Mouse (Mus musculus) right cerebral cortex, postnatal 14 days (tissue): ENCODE data around the gene Fyn.

Source experiments
- DNase-seq: peaks from one replicate; pipeline ENCODE4 v3.0.0; 2022

Gene Fyn

DNA sequence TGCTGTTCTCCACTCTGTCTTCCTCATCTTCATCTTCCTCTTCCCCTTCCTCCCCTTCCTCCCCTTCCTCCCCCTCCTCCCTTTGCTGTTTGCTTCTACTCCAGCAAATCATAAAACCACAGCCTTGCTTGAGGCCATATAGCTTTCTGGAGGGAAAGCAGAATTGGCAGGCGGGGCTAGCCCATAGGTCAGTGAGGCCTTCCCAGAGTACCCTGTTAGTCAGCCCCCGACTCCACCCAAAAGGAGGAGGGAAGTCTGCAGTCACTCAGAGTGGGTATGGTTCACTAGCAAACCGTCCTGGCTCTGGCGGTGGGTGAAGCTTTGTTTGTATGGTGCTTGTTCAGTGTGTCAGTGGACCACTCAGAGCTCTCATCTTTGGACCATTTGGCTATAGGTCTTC lies 80.5 kb downstream of the Fyn start:
- DNase-seq = no peak

DNA sequence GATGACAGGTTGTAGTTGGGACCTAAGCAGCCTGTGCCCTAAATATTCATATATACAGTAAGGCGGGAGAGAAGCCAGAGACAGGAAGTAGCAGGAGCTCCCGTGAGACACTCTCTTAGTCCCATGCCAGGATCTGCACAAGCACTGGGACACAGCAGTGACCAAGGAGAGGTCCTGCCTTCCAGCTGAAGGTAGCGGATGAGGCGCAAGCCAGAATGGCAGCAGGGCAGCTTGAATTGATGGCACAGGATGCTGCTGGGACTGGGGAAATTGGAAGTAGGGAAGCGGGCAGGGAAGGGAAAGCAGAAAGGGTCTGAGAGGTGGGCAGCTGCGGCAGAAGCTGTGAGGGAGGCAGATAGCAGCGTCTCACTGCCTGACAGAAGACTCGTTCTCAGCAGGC lies 81.7 kb downstream of the Fyn start:
- no peak for DNase-seq

DNA sequence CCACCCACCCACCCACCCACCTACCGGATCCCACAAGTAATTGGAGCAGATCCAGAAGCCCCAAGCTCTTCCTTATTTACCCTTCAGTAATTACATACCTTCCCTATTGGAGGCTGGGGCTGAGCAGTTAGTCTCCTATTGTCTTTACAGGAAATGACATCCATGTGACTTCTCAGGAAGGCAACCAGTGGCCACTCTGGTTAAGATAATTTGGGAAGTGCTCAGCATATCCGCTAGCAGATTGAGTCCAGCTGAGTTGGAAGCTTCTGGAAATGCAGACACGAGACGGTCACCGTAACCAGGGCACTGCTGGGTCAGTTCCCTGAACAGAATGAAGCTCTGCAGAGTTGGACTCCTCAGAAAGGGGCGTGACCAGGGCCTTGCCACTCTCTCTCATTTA lies 82.4 kb downstream of the Fyn start:
- DNase-seq = no peak

DNA sequence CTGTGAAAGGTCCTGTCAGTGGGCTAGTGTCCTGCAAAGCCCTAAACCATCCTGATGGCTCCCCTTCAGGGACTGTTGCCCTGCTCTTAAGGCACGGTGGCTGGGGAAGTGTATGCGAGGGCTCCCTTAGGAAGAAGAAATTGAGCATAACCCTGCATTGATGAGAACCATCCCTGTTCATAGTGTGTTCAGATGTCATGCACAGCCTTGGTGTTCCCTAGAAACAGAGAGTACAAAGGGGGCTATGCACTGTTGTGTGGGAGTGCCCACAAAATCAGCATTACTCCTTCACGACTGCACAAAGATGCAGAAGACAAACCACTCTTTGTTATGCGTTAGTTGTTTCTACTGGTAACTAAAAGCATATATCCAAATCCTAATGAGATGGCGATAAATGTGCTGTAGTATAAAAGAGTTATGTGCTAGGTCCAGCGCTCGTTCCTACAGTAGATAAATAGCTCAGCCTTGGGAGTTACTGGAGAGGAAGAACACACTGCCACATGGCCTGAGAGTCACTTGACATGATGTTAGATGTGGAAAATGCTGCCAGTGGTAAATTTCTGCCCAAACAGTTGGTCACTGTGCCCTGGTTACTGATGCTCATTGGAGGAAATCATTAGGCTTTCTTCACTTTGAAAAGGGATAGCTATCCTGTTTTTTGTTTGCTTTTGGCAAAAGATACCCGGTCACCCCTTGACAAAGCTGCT lies 83.4 kb downstream of the Fyn start:
- no peak for DNase-seq

DNA sequence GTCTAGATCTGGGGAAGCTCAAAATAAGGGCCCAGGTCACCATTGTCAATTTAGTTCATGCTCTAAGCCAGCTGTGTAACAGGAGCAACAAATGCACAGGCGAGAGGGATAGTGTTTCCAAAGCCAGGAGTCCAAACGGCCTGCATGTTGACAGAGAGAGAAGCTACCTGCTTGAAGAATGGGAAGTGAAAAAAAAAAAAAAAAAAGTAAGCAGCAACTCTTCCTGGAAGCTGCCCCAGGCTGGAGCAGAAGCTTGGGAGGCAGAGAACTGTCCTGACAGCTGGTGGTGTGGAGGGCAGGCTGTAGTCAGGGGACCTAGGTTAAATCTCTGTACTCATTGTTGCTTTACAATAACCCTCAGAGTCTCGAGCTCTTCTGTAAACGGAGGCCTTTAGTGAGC lies 86.7 kb downstream of the Fyn start:
- DNase-seq = no peak

DNA sequence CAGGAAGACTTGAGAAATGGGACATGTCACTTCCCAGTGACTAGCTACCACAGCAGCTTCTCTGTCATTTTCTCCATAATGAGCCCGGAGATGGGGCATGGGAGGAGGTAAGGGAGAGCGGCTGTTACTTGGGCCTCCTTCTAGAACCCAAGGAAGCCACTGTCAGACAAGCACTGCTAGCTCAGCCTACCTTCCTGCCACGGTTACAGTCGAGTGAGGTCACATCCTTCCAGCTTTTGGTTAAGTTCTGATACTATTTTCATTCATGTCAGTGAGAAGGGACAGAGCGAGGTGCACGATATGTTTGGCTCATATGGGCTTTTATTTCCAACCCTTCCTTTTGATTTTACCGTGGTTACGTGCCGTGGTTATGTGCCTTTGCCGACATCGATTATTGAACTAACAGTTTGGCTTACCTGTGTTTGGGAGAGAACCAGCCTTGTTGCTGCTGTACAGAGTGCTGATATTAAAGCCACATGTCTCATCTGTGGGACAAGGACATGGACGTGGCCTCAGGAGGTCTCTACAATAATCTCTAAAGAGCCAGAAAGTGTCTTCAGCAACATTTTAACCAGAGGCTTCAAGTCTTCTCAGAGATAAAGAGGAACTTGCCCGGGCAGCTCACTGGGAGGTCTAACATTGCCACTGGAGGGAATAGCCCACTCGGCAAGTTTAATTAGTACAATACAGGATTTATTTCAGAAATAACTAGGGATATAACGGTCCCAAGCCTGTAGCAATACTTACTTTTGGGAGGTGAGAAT lies 87.4 kb downstream of the Fyn start:
- no peak for DNase-seq

DNA sequence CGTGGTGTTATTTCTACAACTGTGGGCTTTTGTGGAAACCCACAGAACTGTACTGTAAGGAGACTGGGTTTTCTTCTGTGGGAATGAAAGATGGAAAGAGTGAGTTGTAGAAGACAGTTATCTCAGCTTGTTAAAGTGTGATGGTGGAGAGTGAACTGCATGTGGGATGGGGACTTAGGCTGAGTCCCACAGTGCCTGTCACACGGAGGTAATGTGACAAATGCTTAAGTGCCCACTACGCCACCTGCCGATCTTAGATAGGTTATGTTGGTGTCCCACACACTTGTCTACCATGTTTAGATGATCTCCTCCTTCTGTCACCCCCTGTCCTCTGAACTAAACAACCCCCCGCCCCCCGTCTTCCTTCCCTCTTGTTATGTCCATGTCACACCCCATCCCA lies 88.1 kb downstream of the Fyn start:
- no peak for DNase-seq

DNA sequence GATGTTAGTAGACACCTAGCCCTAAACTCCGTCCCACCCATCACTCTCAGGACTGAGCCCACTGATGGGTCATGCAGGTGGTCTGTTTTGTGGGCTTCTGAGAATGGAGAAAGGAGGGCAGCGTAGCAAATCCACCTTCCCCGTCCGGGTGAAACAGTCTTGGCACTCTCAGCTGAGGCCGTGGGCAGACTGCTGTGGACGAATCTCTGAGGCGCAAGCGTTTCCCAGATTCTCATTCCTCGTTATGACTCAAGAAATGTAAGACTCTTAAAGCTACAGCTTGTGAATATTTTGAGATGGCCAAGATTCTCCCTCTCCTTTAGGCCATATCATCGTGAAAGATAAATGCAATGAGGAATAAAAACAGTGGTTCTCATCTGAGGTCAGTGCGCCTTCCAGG lies 88.6 kb downstream of the Fyn start:
- DNase-seq = no peak

DNA sequence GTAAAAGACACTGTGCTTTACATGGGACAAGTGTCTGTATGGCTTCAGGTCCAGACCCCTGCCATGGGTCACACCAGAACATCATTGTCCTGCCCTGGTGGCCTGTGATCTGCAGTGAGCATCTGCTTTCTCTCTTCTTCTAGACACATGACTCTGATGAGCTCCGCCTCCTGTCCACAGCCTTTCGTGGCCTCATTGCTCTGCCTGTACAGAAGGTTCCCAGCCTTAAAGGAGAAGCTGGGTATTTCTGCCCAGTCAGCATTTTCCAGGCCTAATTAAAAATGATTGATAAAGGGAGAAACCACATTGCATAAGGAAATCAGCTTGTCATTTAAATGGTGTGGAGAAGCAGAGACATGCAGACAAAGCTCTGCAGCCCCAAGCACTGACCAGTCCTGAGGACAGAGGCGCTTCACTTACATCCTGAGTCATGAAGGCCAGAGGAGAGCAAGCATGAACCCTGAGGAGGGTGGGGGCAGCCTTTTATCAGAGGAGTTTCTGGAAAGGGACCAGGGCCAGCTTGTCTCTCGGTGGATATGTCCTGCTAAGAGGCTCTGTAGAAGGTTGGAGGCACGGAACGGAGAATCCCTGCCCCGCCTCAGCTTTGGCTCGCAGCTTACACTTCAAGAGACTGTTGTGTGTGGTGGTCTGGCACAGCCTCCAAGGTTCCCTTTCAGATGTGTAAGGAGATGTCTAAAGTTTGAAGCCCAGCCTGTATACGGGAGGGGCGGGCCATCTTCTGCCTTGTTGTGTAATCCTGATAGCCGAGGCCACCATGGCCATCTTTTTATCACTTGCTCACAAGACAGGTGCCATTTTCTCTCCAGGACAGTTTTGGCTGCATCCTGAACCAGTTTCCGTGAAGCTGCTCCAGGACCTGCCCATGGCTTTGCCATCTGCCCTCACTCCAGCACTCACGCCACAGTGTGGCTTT lies 90.4 kb downstream of the Fyn start:
- no peak for DNase-seq

DNA sequence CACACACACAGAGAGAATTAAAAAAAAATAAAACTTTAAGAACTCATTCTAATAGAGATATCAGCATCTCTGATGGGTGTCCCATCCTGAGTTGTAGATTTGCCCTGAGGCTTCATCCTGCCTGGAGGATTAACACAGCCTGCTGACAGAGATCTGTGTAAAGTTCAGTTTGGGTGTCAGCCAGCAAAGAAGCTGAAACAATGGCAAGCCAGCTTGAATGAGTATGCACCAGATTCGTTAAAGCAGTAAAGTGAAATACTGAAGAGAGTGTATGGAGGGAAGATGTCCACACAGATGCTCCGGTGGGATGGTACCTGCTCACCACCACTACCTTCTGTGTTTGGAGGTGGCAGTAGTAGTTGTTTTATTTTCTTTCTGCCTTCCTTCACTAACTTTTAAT lies 92.0 kb downstream of the Fyn start:
- no peak for DNase-seq

DNA sequence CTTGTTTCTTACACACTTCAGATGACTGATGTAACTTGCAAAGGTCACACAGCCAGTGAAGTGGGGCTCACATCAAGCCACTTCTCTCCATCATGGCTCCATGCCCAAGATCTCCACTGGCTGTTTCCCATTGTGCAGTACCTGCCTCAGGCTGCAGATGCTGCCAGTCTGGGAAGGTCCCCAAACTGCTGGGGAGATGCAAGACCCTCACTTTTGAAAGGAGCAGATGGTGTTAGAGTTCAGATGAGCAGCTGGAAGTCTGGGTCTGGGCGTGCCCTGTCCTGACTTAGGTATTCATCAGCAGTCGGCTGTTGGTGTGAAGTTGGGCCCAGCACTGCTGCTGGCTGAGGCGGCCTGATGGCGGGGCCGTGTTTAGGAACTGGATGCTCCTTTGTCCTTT lies 93.3 kb downstream of the Fyn start:
- no peak for DNase-seq

DNA sequence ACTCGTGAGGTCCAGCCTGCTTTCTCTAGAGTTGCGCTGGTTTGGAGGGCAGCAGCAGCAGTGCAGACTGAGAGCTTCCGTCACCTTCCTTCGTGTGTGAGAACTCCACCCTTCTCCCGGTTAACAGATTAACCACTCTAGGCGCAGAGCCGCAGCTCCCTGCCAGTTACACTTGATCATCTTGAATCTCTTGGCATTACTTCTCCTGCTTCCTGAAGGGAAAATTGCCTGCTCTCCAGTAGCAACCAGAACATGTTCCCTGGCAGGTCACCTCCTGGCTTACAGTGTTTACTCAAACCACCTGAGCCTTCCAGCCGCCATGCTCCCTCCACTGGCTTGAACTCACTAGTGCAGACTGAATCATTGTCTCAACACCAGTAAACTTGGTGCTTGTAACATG lies 94.1 kb downstream of the Fyn start:
- DNase-seq = no peak

DNA sequence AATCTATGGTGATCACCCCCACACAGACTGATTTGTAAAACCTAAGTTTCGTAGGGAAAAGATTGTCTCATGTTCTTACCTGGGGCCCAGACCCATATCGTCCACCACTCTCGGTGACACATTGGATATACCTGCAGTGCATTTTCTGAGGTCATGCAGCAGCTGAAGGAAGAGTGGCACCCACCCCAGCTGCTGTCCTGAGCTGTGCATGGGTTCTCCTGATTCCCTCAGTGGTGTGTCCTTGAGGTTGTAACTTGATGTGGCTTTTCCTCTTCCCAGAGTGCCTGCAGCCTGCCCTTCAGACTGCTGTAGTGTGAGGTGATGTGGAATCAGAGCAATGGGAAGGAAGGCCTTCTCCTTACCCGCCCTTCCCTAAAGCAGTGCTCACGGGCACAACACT lies 95.7 kb downstream of the Fyn start:
- DNase-seq = no peak

DNA sequence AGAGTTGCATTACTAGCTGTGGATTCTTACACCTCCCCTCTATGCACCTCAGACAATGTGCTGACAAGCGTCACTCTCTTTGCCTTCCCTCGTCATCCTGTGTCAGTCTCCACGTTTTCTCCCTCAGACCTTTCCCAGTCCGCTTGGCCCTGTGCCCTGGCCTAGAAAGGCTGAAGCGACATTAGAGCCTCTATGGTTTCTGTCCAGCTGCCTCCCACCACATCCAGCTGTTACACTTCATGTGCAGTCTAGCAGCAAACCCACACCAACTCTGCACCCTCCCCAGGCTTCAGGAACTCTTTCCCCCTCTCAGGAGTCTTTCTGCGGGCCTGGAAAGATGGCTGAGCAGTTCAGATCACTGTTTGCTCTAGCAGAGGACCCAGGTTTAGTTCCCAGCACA lies 98.7 kb downstream of the Fyn start:
- peak; percentile 35 for DNase-seq

DNA sequence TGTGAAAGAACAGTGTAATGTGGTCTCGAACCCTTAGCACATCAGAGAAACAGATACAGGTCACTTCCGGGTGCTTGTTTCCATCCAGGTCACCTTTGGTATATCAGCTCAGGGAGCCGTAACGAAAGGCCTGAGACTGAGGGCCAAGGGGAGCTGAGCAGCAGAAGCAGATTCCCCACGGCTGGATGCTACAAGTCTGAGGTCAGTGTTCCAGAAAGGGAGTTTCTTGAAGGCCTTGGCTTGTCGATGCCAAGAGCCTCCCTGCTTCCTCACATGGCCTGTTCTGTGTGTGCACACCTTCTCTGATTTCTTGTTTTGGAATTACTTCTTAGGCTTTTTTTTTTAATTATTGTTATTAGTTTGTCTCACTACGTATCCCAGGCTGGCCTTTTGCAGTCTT lies 99.2 kb downstream of the Fyn start:
- DNase-seq = no peak

DNA sequence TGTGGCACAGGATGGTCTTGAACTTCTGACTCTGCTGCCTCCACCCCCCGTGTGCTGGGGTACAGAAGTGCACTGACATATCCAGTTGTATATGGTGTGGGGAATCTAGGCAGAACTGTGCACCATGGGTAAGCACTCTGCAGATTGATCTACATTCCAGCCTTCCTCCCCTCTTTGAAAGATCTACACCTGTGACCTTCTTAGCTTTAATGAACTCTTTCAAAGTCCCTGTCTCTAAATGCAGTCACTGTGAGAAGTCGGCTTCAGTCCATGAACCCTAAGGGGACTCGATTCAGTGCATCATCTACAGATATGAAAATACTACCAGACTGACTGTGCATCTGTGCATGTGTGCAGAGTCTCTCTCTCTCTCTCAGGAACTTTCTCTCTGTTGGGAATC lies 99.9 kb downstream of the Fyn start:
- DNase-seq = no peak

DNA sequence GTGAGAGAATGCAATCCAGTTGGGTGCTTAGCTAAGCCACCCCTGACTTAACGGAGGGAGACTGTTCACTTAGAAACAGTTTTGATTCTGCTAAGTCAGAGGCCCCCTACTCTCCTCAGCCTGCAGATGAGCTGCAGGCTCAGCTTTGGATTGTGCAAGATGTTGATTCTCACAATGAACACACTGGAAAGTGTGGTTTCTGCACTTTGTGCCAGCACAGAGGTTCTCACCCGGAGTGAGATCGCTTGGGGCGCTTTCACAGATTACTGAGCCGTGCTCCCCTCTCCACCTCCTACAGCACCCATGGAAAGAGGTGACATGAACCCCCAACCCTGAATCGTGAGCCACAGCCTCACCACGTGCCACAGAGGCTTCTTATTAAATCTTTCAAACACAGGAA lies 100.7 kb downstream of the Fyn start:
- DNase-seq = no peak

DNA sequence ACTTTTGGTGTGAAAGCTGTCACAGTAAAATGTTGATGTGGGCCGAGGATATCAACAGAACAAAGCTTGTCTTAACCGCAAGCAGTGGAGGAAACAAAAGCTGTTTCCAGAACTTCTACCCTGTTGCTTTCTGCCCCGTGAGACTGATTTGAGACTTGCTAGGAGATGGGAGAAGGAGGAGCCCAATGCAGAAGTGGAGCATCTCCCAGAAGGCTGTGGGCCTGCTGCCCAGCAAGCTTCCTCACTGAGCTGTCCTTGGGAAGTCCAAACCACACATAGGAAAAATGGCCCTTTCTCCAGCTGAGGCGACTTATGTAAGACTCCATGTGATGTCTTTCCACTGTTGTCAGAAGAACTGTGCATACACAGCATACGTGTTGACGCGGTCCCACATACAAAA lies 101.7 kb downstream of the Fyn start:
- no peak for DNase-seq

DNA sequence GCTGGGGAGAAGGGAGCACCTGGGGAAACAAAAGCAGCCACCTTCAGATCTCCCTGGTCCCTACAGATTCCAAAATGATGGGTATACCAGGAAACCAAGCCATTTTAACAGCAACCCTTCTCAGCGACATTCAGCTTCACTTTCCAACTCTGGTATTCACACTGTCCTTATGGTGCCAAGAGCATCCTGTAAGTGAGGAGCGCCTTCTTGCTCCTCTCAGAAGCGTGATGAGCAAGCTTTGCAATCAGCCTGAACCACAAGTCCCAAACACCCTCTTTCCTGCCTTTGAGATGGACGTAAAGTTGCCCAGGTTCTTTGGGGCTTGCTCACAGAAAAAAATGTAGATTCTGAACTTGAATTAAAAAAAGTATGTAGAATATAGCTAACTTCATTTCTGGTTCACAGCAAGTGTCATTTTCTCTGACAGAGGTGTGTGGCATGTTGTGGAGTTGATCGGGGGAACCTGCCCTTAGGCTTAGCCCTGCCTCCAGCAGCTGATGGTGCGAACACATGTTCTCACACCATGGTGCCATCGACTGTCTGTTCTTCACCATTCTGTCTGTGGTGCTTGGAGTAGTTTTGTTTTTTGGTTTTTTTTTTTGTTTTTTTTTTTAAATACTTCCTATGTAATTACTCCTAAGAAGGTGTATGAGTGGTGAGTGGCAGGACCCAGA lies 102.5 kb downstream of the Fyn start:
- no peak for DNase-seq

DNA sequence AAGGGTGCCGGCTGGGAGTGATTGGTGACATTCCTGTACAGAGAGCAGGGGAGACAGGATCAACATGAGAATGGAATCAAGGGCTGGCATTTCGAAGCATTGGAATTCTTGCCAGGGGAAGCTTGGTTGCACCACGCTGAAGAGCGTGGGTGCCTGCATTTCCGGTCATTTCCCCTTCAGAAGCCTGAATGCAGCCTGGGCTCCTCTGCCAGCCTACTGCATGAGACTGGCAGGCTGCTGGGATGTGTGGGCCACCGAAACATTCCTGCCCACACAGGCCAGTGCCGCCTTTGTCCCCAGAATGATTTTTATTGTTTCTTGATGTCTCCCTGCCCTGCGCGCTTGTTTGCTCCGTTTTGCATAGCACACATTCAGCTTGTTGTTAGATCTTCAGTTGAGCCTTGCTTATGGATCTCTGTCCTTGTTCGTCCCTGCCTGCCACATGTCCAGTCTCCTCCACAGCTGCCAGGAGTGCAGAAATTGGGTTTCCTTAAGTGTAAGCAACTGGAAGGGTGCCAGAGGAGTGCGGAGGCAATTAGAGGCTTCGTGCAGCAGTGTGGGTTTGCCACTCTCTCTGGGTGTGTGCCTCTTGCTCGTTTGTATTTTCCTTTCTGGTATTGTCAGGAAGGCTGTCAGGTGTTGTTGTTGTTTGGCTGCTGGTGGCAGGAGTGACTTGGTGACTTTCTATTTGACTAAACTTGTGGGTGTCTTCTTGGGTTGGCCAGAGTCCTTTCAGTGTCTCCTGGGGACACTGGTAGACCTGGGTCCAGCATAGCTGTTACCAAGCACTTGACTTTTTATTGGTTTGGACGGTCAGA lies 103.3 kb downstream of the Fyn start:
- DNase-seq = peak; percentile 30

DNA sequence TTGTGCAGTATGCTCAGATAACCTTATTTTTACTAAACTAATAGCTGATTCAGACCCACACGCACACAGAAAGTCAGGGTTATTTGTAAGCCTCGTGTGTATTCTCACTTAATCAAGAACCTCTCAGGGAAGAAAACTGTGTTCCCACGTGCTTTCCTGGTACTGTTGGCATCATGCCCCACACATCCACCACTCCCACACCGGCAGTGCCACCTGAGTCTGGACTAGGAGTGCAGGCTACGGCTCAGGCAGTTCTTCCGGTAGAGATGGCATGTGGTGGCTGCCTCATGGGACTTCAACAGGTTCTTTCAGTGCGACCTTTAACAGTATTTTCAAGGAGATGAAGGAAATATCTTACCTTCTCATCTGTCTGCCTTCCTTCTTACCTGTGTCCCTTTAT lies 104.3 kb downstream of the Fyn start:
- no peak for DNase-seq

DNA sequence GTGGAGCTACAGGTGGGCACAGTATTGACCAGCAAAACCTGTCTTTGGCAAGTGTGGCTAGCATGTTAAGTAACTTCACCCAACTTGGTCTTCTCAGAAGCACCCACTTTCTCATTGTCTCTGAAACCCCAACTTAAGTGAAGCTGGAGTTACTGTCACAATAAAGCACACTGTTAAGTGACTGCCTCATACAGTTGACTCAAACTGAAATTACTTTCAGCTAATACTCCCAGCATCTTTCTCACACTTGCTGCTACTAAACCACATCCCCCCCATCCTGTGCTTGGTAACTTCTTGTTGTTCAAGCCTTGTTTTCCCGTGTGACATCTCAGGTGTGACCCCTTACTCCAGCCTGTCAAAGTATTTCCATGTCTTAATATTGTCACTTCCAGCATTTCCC lies 110.7 kb downstream of the Fyn start:
- DNase-seq = no peak
